Mouse (Mus musculus): ENCODE data around the gene Tgfbi.

Gene Tgfbi

DNA sequence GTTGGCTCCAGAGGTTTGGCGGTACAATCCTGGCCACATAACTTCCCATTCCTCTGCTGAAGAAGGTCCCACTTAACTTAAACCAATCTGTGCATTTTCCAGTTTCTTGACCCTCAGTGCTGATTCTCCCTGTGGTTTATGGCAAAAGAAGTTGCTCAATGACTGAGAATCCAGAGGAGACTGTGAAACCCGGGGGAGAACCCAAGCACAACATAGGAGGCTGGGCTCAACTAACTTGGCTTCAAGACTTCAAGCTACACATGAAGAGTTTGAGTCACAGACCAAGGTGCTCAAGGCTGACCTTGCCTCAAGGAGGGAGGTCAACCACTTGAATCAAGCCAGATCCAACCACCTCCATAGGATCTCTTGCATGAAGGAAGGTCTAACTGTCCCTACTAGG, 9.8 kb upstream of the Tgfbi start:
- DNase-seq: no peak

DNA sequence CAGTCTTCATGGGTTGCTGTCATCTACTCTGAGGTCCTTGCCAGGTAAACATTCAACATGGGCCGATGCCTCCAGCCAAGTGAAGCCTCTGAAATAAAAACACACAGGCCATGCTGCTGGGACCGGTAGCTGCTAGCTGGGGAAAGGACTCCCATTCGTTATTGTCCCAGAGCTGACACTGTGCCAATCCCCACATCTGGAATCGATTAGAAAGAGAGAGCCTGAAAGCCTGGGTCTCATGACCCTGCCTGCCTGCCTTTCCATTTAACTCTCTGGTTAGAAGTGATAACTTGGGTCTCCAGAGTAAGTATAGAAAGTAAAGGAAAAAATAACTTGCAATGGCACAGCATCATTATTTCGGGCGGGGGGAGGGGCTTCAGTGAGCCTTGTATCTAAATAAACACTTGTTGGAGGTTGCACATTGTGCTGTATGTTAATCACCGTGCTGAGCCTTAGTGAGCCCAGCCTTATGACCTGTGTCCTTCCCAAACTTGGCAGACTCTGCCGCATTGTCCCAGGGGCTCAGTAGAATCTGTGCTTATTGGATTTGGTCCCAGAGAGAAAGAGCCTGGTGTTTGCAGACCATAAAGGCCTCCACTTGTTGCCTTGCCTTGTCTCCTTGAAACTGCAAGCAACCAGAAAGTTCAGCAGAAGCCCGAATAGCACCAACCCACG, 9.0 kb upstream of the Tgfbi start:
- DNase-seq: no peak

DNA sequence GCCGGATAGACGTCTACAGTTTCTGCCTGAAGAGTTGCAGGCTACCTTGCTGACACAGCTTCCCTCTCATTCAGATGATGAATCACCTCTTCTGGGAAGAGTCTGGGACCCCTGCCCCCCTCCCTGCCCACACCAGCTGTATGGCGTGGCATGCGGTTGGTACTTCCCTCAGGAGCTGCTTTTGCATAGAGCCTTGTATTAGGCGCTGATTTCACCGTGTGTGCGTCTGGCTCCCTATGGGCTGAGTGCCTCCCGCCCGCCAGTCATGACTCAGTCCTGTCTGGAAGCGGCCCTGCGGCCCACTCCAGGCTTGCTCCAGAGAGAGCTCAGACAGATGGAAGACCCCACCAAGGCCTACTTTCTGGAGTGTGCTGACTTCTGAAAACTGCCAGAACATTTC, 8.1 kb upstream of the Tgfbi start:
- no peak for DNase-seq

DNA sequence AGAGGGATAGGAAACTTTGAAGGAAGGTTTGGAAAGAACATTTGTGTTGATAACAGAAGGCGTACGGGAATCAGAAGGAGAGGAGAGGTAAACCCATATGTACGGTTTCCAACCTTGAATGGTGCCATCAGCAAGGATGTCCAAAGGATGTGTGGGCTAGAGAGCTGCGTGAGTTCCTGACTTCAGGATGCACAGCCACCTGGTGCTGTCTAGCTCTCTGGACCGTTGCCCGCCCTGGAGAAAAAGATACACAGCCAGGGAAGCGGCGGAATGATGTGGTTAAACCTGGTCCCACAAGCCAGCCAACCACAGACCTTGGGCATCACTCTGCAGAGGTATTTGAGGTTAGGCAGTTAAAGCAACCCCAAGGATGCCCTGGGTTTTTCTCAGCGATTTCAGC, 3.8 kb upstream of the Tgfbi start:
- peak; percentile 65 for DNase-seq

GRCm38 (mm10) chr13:56606724-56607123, 2.6 kb upstream of the Tgfbi start:
- DNase-seq: no peak

DNA sequence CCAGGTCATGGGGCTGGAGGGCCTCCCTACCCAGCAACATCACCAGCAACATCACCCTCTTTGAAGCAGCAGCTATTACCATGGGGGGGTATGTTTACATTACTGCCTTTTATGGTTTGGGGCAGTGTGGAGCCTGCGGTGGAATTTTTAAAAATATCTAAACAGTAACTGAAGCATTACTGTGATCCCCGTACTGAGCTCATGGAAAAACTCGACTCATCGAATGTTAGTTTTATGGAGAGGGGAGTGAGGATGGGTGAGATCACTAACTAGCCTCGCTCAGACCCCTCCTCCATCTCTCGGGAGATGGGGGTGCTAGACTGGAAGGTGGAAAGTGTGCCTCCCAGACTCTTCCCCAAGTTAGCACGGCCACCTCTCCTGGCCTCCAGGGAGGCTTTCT, 2.1 kb upstream of the Tgfbi start:
- no peak for DNase-seq

DNA sequence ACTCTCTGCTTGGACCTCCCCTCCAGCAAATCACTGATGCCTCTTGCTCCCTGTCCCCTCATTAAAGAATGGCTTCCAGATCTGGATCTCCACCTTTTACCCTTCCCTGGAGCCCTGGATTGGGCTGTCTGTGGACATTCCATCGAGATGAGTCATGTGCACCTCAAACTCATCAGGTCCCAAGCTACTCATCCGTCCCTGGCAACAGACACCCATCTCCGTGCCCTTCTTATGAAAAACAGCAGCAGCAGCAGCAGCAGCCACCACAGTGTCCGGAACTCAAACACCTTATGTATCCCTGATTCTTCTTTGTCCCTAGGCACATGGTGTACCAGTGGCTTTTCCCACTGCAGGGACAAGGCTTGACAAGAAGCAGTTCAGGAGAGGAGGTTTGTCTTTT, 1.5 kb upstream of the Tgfbi start:
- no peak for DNase-seq

DNA sequence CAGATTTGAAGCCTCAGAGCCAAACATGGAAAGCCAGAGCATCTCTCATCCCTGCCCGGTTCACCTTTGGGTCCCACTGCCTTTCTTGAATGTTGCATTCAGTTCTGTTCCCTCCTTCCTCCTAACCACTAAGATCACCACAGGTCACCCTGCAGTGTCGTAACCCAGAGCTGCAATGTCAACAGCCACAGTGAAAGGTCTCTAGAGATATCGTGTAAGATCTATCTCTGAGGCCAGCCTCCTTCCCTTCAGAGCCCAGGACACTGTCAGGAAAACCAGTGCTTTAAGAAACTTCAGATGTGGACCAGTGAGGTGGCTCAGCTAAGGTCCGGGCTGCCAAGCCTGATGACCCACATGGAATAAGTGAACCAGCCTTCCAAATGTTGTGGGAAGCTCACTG, 1.8 kb downstream of the Tgfbi start:
- DNase-seq: no peak

GRCm38 (mm10) chr13:56611741-56612140, 2.4 kb downstream of the Tgfbi start:
- DNase-seq: no peak

GRCm38 (mm10) chr13:56612331-56612730, 3.0 kb downstream of the Tgfbi start:
- no peak for DNase-seq

- no peak for DNase-seq
Observed at GRCm38 (mm10) chr13:56613366-56613998, 4.2 kb downstream of the Tgfbi start.

GRCm38 (mm10) chr13:56614768-56615167, 5.4 kb downstream of the Tgfbi start:
- DNase-seq: no peak

DNA sequence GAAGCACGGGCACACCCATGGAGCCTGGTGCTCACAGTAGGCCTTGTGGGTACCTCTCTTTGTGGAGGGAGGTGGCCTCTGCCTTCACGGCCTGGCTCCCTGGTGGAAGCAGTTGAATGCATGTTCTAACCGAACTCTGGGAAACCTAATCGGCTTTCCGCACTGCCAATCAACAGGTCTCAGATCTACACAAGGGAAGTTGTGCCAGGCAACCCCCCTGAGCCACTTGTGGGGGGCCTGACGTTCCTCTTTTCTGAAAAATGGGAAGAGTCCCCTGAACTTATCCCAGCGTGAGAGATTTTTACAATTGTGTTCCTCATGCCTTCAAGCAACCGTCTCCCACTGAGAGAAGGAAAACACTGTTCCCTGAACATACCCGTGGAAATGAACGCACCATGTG, 5.9 kb downstream of the Tgfbi start:
- DNase-seq: no peak

GRCm38 (mm10) chr13:56615864-56616263, 6.5 kb downstream of the Tgfbi start:
- no peak for DNase-seq

DNA sequence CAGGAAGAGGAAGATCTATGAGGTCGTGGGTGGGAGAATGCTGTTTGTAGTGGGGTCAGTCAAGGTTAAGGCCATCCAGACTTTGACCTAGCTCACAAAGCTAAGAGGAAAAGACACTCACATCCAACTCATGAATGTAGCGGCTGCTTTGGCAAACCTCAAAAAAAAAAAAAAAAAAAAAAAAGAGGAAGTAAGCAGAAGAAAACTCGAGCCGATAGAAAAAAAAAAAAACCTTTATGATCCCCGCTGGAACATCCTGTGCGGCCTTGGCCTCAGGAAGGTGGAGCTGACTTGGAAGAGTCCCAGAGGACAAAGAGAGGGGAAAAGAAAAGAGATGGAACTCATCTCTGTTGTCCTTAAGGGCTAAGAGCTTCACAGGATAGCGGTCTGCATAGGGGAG, 7.1 kb downstream of the Tgfbi start:
- DNase-seq: no peak

- DNase-seq: no peak
Observed at GRCm38 (mm10) chr13:56617197-56617596, 7.9 kb downstream of the Tgfbi start.

GRCm38 (mm10) chr13:56622201-56622757, 13.0 kb downstream of the Tgfbi start:
- DNase-seq: no peak

GRCm38 (mm10) chr13:56626524-56626923, 17.2 kb downstream of the Tgfbi start:
- no peak for DNase-seq

GRCm38 (mm10) chr13:56630081-56630480, 20.8 kb downstream of the Tgfbi start:
- no peak for DNase-seq

GRCm38 (mm10) chr13:56630552-56630951, 21.2 kb downstream of the Tgfbi start:
- DNase-seq: no peak

DNA sequence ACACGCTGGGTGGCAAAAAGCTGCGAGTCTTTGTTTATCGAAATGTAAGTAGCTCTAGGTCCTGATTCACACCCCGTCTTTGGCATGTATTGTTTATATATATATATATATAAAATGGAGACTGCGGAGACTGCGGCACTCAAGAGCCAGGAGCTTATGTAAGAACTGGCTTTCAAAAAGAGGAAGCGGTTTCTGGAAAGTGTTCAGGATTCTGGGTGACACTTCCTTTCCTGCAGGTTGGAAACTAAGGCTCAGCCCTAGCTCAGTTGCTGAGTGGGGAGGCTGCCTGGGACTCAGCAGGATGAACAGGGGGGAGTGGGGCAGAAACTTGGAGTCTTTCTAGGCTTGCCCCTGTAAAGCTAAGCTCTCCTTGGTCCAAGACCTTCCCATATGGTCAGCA, 22.0 kb downstream of the Tgfbi start:
- no peak for DNase-seq

DNA sequence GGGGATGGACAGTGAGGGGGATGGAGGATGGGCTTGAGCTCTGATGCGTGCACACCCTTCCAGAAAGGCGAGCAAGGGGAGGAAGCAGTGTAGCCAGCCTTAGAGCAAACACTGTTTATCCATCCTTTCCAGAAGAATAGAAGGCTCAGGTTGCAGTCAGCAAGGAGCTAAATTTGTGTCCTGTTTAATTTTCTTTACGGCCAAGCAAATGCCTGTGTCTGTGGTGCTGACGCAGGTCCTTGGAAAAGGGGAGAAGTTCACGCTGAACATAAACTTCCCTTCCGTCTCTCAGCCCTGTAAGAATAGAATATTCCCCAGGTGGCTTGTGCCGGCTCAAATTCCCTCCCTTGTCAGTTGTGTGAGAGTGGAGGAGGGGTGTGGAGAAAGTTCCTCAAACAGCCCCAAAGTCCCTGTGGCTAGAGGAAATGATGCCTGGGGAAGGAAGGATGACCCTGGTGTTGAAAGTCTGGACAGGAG, 24.9 kb downstream of the Tgfbi start:
- no peak for DNase-seq

DNA sequence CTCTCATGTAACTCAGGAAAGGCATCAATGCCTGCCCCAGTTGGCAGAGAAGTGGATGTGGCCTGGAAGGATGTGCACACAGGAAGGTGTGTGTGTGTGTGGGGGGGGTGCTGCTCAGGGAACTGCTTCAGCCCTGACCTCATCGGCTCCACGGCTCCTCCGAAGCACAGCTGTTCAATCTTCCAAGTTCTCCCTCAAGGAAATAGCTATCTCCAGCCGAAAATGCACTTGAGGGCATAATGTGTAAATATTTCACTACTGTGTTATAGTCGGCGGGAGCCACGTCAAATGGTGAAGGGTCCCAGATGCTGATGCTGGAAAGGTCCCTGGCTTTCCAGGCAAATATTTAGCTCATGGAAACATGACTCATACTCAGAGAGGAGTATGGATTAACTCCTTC, 25.6 kb downstream of the Tgfbi start:
- DNase-seq: no peak

DNA sequence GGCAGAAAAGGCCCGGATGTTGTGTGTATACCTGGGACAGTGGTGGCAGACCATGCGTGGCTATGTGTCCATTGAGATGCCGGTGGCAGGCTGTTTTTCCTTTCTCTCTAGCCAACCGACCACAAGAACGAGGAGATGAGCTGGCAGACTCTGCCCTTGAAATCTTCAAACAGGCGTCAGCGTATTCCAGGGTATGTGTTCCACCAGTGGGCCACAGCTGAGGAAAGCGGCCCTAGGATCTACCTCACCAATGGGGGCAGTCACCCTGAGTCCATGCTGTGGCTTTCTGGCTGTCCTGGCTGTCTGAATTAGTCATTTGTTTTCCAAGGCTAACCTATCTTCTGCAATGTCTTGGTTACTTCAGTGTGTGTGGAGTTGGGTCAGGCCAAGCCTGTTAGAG, 27.7 kb downstream of the Tgfbi start:
- DNase-seq: no peak

DNA sequence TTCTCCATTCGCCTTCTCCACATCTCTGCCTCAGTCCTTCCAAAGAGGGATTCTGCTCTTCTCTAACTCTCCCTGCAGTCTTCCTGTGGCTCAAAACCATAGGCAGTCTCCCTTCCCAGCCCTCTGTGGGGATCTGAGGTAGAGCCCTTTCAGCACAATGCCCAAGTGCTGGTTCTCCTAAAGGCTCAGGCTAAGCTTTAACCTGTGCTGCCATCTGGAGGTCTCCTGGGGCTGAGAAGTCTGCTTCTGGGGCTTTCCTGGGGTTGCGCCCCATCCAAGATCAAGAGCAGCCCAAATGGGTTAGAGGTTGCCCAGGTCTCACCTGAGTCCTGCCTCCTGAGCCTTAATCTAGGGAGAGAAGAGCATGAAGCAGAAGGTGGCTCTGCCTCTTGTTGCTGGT, 32.4 kb downstream of the Tgfbi start:
- DNase-seq: no peak
